Mouse (Mus musculus) lung, postnatal 0 days (tissue): Measurements from ENCODE around the gene Rnf186. TPM values are rescaled to one million over a fixed set of nuclear protein-coding genes. Genes with fewer than 3 reads are reported as not detected.
A peak's percentile ranks its signal among the peaks of the same experiment; 100 is the strongest.

ENCODE experiments used
- ATAC-seq: fragments of 200-750 bp; cut with Nextera tagmentation; 2 replicates; pipeline ENCODE4 v1.8.0; 2017; ENCODE audit warnings: moderate library complexity
- DNase-seq: peaks from one replicate; pipeline ENCODE4 v3.0.0-alpha.2; 2016; ENCODE audit warnings: low spot score
- H3K27ac ChIP-seq: fragments of 300-500 bp; sonication (generic); 2 replicates; pipeline ENCODE4 v1.5.1; 2014; ENCODE audit warnings: antibody characterized with exemption, mild to moderate bottlenecking, low read length, mixed read lengths
- H3K27me3 ChIP-seq: fragments of 300-500 bp; sonication (generic); replicated peaks from 2 replicates; pipeline ENCODE4 v1.6.1; 2014; ENCODE audit warnings: low read length, mixed read lengths; ENCODE audit not compliant: insufficient read depth
- H3K36me3 ChIP-seq: fragments of 300-500 bp; sonication (generic); 2 replicates; pipeline ENCODE4 v1.6.1; 2014; ENCODE audit warnings: low read length, mixed read lengths; ENCODE audit not compliant: insufficient read depth
- H3K4me1 ChIP-seq: fragments of 300-500 bp; sonication (generic); 2 replicates; pipeline ENCODE4 v1.6.1; 2014; ENCODE audit warnings: antibody characterized with exemption, low read depth, low read length, mixed read lengths; ENCODE audit not compliant: insufficient read depth
- H3K4me2 ChIP-seq: fragments of 300-500 bp; sonication (generic); replicated peaks from 2 replicates; pipeline ENCODE4 v1.6.1; 2014; ENCODE audit warnings: low read depth, mild to moderate bottlenecking, low read length, moderate library complexity, mixed read lengths
- H3K4me3 ChIP-seq: fragments of 300-500 bp; sonication (generic); 2 replicates; pipeline ENCODE4 v1.5.1; 2014; ENCODE audit warnings: low read depth, low read length
- H3K9ac ChIP-seq: fragments of 300-500 bp; sonication (generic); replicated peaks from 2 replicates; pipeline ENCODE4 v1.6.1; 2014; ENCODE audit warnings: low read depth, mild to moderate bottlenecking
- H3K9me3 ChIP-seq: fragments of 300-500 bp; sonication (generic); 2 replicates; pipeline ENCODE4 v1.6.1; 2016; ENCODE audit warnings: low read length, mixed read lengths
- CTCF ChIP-seq: IDR thresholded peaks from 2 replicates; pipeline ENCODE4 v1.5.1; 2016; ENCODE audit warnings: antibody characterized with exemption, mild to moderate bottlenecking
- EP300 ChIP-seq: IDR thresholded peaks from 2 replicates; pipeline ENCODE4 v1.6.1; 2016; ENCODE audit warnings: antibody characterized with exemption, mild to moderate bottlenecking, control low read depth
- WGBS: fragments of 180-500 bp; shearing (Covaris S2); extraction: QIAGEN DNeasy Blood & Tissue Kit; methylation state at CpG from one replicate; pipeline ENCODE4 v1.1.7; 2014; 5-methylcytosine and 5-hydroxymethylcytosine counted together
- polyA plus RNA-seq: library from polyadenylated mRNA; unstranded; fragments of >200 nt; fragmentation: Nextera tagmentation; extraction: Ambion mirVana; gene quantifications from 2 replicates; pipeline ENCODE4 v1.2.1, GENCODE M21; 2015

Gene Rnf186
- polyA plus RNA-seq, 1 experiment from 2014 or later: 21.6 TPM

DNA sequence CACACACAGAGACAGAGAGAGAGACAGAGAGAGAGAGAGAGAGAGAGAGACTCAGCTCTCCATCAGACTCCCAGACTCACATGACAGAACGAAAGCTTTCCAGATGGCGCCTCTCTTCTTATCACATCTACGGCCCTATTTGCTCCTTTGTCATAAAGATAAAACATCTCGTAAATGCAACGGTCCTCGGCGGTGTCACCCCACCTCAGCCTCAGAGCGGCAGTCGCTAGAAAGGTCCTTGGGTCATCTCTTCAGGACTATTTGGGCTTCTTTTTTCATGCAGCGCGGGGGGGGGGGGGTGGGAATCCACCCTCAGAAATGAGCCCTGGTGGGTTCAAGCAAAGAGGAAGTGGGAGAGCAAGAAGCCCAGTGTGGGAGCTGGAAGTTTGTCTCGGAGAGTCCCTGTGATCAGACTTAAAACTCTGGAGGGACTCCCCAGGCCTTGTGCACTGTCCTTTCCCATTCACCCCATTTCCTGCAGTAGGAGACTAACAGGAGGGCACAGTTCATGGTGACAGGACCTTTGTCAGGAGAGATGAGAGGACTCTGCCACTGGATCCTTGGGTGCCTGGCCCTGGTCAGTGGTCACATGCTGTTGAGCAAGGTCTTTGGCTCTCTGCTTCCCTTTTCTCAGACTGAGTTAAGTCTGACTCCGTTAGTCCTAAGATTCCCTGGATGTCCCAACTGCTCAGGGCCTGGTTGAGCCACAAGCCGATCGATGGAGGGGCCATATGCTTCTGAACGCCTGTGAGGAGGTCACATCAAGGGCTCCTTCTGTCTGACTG, 2.1 kb downstream of the Rnf186 start:
- peak; percentile 35 for DNase-seq
- WGBS: 43% methylated on average over 16 of the region's 16 CpGs
- no peaks in the 10 kb centered on the region for H3K27me3 ChIP-seq
- peak overlapping the region; percentile 59 for H3K27ac ChIP-seq
- peak overlapping the region; percentile 28; the same call in 1 of the 2 replicates for H3K4me2 ChIP-seq
- H3K4me1 ChIP-seq: no peaks in the 10 kb centered on the region; the same call in 1 of the 2 replicates
- H3K4me3 ChIP-seq: no peak overlapping the region
- TF ChIP-seq EP300 (no peak), CTCF (no peak)
- no peaks in the 10 kb centered on the region for H3K36me3 ChIP-seq
- ATAC-seq: no peak
- H3K9me3 ChIP-seq: no peaks in the 10 kb centered on the region
- no peak overlapping the region for H3K9ac ChIP-seq

DNA sequence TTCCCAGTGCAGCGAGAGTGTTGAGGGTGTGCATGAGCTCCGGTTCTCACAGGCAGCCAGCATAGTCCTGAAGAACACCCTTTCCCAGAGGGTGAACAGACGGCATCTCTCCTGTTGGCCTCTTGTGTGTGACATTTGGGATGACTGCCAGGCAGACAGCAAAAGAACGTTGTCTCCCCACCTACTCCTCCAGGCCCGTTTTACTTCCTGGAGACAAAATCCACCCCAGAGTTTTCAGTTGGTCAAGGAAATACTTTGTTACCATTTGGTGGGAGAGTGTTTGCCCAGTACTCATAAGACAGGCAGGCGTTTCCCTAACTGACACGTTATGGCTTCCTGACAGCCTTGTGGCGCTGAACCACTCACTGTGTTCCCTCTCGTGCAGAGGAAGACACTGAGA, 2.8 kb downstream of the Rnf186 start:
- Histone ChIP-seq H3K9ac (no peak overlapping the region), H3K4me1 (no peaks in the 10 kb centered on the region; the same call in 1 of the 2 replicates), H3K27me3 (no peaks in the 10 kb centered on the region), H3K4me3 (no peak overlapping the region), H3K36me3 (no peaks in the 10 kb centered on the region), H3K27ac (peak overlapping the region; percentile 59), H3K4me2 (peak overlapping the region; percentile 28; the same call in 1 of the 2 replicates), H3K9me3 (no peaks in the 10 kb centered on the region)
- ATAC-seq: 0 out of 2 replicates have a peak, but pooled peaks have one; percentile 3
- DNase-seq: peak; percentile 71
- 16% methylated on average over 9 of the region's 9 CpGs for WGBS
- TF ChIP-seq EP300 (no peak), CTCF (no peak)

GRCm38 (mm10) chr4:138971371-138971770, 4.5 kb downstream of the Rnf186 start:
- H3K9me3 ChIP-seq: no peaks in the 10 kb centered on the region
- ATAC-seq: no peak
- no peak for TF ChIP-seq EP300
- H3K36me3 ChIP-seq: no peaks in the 10 kb centered on the region
- H3K27ac ChIP-seq: no peak overlapping the region
- no peaks in the 10 kb centered on the region for H3K27me3 ChIP-seq
- H3K9ac ChIP-seq: no peak overlapping the region
- H3K4me2 ChIP-seq: no peak overlapping the region
- DNase-seq: no peak
- WGBS: 97% methylated on average over 6 of the region's 6 CpGs
- no peaks in the 10 kb centered on the region; the same call in 1 of the 2 replicates for H3K4me1 ChIP-seq
- H3K4me3 ChIP-seq: no peak overlapping the region

DNA sequence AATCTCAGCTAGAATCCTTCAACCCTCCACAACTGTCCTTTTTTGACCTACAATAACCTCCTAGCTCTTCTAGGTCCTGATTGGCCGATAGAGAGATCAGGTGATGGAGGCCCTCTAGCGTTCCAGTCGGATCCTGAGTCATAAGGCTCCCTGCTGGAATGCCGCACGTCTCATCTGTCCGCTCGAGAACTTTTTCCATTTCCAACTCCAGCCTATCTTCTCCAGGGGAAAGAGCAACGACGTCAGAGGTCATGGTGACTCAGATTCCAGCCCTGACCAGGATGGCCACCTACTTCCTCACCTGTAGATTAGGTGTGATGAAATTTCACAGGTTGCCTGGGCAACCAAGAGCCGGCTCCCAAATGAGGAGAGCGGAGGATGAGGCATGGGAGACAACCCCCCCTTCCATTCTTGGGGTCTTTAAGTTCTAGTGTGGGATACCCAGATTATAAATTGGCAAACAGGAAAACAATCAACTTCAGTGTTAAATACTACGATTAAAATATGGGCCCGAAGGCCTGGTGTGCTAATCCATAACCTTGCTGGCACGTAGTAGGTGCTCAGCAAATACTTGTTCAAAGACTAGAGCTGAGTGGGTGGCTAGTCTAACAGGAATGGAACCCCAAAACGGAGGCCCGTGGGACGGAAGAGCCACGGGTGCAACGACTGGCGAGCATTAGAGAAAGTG, 5.4 kb downstream of the Rnf186 start:
- DNase-seq: peak; percentile 96
- TF ChIP-seq CTCF: peak; percentile 63
- TF ChIP-seq EP300: peak; percentile 52; the same call in 1 of the 2 replicates
- peak overlapping the region; percentile 68 for H3K4me3 ChIP-seq
- peak overlapping the region; percentile 82 for H3K9ac ChIP-seq
- peak overlapping the region; percentile 98 for H3K4me2 ChIP-seq
- no peaks in the 10 kb centered on the region for H3K9me3 ChIP-seq
- H3K36me3 ChIP-seq: no peaks in the 10 kb centered on the region
- WGBS: 12% methylated on average over 20 of the region's 20 CpGs
- no peaks in the 10 kb centered on the region for H3K27me3 ChIP-seq
- no peaks in the 10 kb centered on the region; the same call in 1 of the 2 replicates for H3K4me1 ChIP-seq
- peak overlapping the region; percentile 97 for H3K27ac ChIP-seq
- ATAC-seq: peak; percentile 81

DNA sequence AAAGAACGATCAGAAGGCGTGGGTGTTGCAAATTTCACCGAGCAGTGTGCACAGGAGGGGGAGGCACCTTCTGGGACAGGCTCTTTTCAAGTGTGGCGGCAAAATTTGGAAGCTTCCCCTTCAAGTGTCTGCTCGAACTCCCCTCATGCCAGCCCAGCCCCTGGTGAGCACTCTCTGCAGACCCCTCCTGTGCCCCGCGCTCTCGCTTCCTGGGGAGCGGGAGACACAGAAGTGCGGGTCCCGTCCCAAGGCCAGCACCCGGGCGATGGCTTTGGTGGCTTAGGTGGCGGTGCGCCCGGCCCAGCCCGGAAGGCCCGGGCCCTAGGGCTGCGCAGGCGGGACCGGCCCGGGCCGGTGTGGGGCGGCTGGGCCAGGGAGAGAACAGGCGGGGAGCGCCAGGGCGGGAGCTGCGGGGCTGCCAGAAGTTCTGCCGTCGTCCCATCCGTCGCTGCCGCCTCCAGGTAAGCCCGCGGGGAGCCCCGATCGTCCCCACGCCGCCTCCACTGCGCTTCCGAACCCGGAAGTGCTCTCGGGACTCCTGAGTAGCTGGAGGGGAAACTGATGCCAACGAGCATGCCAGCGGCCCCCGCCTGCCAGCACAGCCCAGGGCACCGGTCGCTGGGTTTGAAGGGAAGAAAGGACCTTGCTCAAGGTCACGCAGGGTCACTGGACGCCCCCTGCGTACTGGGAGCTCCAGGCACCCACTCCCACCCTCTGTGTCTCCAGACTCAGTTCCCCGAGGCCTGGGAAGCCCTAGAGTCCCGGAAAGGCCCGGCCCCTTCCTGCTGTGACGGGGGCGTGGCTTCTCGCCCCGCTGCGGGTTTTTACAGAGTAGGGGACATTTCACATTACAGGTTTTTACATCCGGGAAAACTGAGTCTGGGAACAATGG, 6.2 kb downstream of the Rnf186 start, which contains the start of gene Tmco4:
Gene Tmco4, plus strand, starts transcription at position 62 of the 892 bp plus-strand sequence.
- Histone ChIP-seq H3K9me3 (no peaks in the 10 kb centered on the region), H3K36me3 (no peaks in the 10 kb centered on the region), H3K4me2 (peak within 1 kb of the TSS; percentile 98), H3K4me3 (peak within 1 kb of the TSS; percentile 68), H3K4me1 (no peaks in the 10 kb centered on the region; the same call in 1 of the 2 replicates), H3K27ac (peak within 1 kb of the TSS; percentile 97), H3K9ac (peak within 1 kb of the TSS; percentile 82), H3K27me3 (no peaks in the 10 kb centered on the region)
- DNase-seq: peak; percentile 91
- TF ChIP-seq CTCF: peak; percentile 6; the same call in 1 of the 2 replicates
- TF ChIP-seq EP300: no peak
- ATAC-seq: peak; percentile 72
- WGBS: 0% methylated on average over 43 of the region's 60 CpGs
